Mouse (Mus musculus) bone marrow macrophage, adult 2 months (primary cell): ENCODE data around the gene Net1. TPM values are rescaled to one million over a fixed set of nuclear protein-coding genes. Genes with fewer than 3 reads are reported as not detected.

Experiments
- H3K27ac ChIP-seq: 2 replicates; pipeline ENCODE4 v1.5.1; 2012; ENCODE audit warnings: low read depth, low read length; ENCODE audit not compliant: insufficient read depth
- H3K4me1 ChIP-seq: 2 replicates; pipeline ENCODE4 v1.6.1; 2012; ENCODE audit warnings: low read length; ENCODE audit not compliant: control insufficient read depth, insufficient read depth
- H3K4me3 ChIP-seq: 2 replicates; pipeline ENCODE4 v1.5.1; 2012; ENCODE audit warnings: mild to moderate bottlenecking, low read length, moderate library complexity; ENCODE audit not compliant: insufficient read depth
- CTCF ChIP-seq: IDR thresholded peaks from 2 replicates; pipeline ENCODE4 v1.5.1; 2012; ENCODE audit warnings: low read depth, mild to moderate bottlenecking, low read length, moderate library complexity
- POLR2A ChIP-seq: IDR thresholded peaks from 2 replicates; pipeline ENCODE4 v1.6.1; 2012; ENCODE audit warnings: mild to moderate bottlenecking, low read depth, low read length, borderline replicate concordance
- polyA plus RNA-seq: library from polyadenylated mRNA; stranded (reverse); fragments of >200 nt; gene quantifications from 2 replicates; pipeline ENCODE4 v1.2.4, GENCODE M21; 2012; ENCODE audit not compliant: missing spikeins, insufficient read depth, insufficient read length

Gene Net1
- polyA plus RNA-seq, 1 experiment = 5.8 TPM

DNA sequence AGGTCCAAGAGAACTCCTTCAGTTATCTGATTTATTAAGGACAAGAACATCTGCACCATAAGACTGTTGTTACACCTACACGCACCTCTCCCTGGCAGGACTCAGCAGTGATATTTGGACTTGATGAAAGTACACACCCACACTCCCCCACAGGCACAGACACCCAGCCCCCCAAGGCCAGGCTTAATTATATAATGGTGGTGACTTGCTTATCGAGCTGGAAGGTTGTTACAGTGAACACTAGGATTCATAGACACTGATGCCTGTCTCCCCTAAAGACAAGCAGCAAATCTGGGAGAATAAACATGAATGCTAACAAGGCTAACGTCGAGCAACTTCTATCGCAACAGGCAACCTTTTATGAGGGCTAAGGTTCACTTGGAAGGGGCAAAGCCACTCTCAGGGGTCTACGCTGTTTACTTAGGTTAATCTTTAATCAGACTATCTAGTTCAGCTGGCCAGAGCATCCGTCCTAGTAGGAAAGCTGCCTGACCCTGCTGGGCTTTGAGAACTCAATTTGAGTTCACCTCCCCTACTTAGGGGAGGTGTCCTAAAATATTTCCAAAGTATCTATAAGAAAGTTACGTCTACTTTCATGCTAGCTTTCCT lies 26.4 kb downstream of the Net1 start:
- H3K4me3 ChIP-seq = no peak overlapping the region
- no peak overlapping the region for H3K27ac ChIP-seq
- TF ChIP-seq CTCF = no peak
- TF ChIP-seq POLR2A = no peak
- peaks cover 20% of the 10 kb centered on the region for H3K4me1 ChIP-seq

DNA sequence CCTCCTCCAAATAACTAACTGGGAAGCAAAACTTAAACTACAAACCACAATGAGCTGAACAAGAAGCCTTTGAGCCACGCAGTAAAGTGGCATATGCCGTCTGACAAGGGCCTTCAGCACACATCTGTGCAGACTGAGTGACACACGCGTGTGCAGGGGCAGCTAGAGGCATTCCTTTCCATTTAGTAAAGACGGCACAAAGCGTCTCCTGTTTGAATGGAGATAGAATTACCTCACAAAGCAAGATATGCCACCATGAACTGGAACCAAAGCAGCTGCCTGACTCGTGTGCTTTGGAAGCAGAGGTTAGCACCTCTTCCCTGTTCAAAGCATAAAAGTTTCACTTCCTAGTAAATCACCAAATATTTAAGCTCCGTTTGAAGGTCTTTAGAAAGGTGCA lies 28.0 kb downstream of the Net1 start:
- Histone ChIP-seq H3K27ac (no peak overlapping the region), H3K4me1 (peaks cover 12% of the 10 kb centered on the region), H3K4me3 (no peak overlapping the region)
- no peak for TF ChIP-seq POLR2A
- TF ChIP-seq CTCF = no peak

- no peak overlapping the region for H3K27ac ChIP-seq
These were observed 28.9 kb downstream of the Net1 start for GRCm38 (mm10) chr13:3889111-3889510.

GRCm38 (mm10) chr13:3886663-3887062 lies 31.4 kb downstream of the Net1 start:
- no peak for TF ChIP-seq POLR2A
- no peak for TF ChIP-seq CTCF
- H3K4me1 ChIP-seq = peaks cover 9% of the 10 kb centered on the region
- H3K4me3 ChIP-seq = no peak overlapping the region
- H3K27ac ChIP-seq = no peak overlapping the region

More at GRCm38 (mm10) chr13:3889111-3889510, 28.9 kb downstream of the Net1 start:
- no peak overlapping the region for H3K4me3 ChIP-seq
- H3K4me1 ChIP-seq = peaks cover 12% of the 10 kb centered on the region
- TF ChIP-seq POLR2A (no peak), CTCF (no peak)

GRCm38 (mm10) chr13:3877679-3878220 lies 40.3 kb downstream of the Net1 start:
- no peak overlapping the region for H3K4me3 ChIP-seq
- no peaks in the 10 kb centered on the region for H3K4me1 ChIP-seq

GRCm38 (mm10) chr13:3877185-3877584 lies 40.8 kb downstream of the Net1 start:
- Histone ChIP-seq H3K27ac (no peak overlapping the region), H3K4me3 (no peak overlapping the region)

More at GRCm38 (mm10) chr13:3877679-3878220, 40.3 kb downstream of the Net1 start:
- H3K27ac ChIP-seq = no peak overlapping the region
- TF ChIP-seq POLR2A = no peak
- TF ChIP-seq CTCF = no peak

DNA sequence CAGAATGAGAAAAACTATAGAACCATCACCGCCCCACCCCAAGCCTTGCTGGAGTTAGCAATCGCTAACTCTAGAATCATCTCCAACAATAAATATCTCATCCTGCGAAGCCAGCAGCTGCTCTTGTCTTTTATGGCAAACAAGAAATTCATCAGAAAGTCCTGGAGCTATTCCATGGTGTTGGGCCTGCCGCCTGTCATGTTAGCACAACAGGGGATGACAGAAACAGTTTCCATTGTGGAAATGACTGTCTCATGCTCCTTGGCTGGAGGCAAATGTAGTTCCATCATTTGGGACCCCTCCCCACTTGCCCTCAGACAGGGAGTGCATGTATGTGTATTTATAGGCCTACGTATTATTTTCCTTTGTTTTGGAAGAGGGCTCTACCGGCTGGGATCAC lies 41.6 kb downstream of the Net1 start:
- no peak overlapping the region for H3K4me3 ChIP-seq
- H3K27ac ChIP-seq = no peak overlapping the region
- no peaks in the 10 kb centered on the region for H3K4me1 ChIP-seq
- TF ChIP-seq CTCF = no peak
- no peak for TF ChIP-seq POLR2A

More at GRCm38 (mm10) chr13:3877185-3877584, 40.8 kb downstream of the Net1 start:
- no peaks in the 10 kb centered on the region for H3K4me1 ChIP-seq
- no peak for TF ChIP-seq POLR2A
- no peak for TF ChIP-seq CTCF

DNA sequence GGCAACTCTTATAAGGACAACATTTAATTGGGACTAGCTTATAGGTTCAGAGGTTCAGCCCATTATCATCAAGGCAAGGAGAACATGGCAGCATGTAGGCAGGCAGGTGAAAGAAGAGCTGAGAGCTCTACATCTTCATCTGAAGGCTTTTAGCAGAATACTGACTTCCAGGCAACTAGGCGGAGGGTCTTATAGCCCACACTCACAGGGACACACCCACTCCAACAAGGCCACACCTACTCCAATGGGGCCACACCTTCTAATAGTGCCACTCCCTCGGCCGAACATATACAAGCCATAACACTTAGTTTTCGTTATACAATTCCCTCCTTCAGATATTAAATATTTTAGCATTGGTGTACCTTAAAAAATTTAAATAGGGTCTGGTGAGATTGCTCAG lies 45.2 kb downstream of the Net1 start:
- H3K4me1 ChIP-seq = no peaks in the 10 kb centered on the region
- H3K27ac ChIP-seq = no peak overlapping the region
- TF ChIP-seq CTCF (no peak), POLR2A (no peak)
- no peak overlapping the region for H3K4me3 ChIP-seq

GRCm38 (mm10) chr13:3869901-3870300 lies 48.1 kb downstream of the Net1 start:
- H3K4me1 ChIP-seq = no peaks in the 10 kb centered on the region
- no peak overlapping the region for H3K27ac ChIP-seq
- no peak overlapping the region for H3K4me3 ChIP-seq
- TF ChIP-seq POLR2A (no peak), CTCF (no peak)

GRCm38 (mm10) chr13:3867158-3867557 lies 50.9 kb downstream of the Net1 start:
- no peak overlapping the region for H3K27ac ChIP-seq
- H3K4me1 ChIP-seq = no peaks in the 10 kb centered on the region
- no peak for TF ChIP-seq POLR2A
- TF ChIP-seq CTCF = no peak
- H3K4me3 ChIP-seq = no peak overlapping the region
